Mouse (Mus musculus) midbrain, embryonic 14.5 days (tissue): Measurements from ENCODE around the gene Sgcb. TPM values are rescaled to one million over a fixed set of nuclear protein-coding genes. Genes with fewer than 3 reads are reported as not detected.
A peak's percentile ranks its signal among the peaks of the same experiment; 100 is the strongest.

Experiments
- ATAC-seq: fragments of 200-750 bp; cut with Nextera tagmentation; 2 replicates; pipeline ENCODE4 v1.8.0; 2017; ENCODE audit warnings: moderate number of reproducible peaks, moderate library complexity; ENCODE audit not compliant: low FRiP score, low TSS enrichment
- DNase-seq: peaks from one replicate; pipeline ENCODE4 v3.0.0-alpha.2; 2015
- H3K27ac ChIP-seq: fragments of 300-500 bp; sonication (generic); replicated peaks from 2 replicates; pipeline ENCODE4 v1.5.1; 2014; ENCODE audit warnings: mild to moderate bottlenecking, low read depth, low read length, moderate library complexity
- H3K27me3 ChIP-seq: fragments of 300-500 bp; sonication (generic); 2 replicates; pipeline ENCODE4 v1.6.1; 2014; ENCODE audit warnings: low read length, control low read depth, mixed read lengths; ENCODE audit not compliant: control insufficient read depth, insufficient read depth
- H3K36me3 ChIP-seq: fragments of 300-500 bp; sonication (generic); 2 replicates; pipeline ENCODE4 v1.6.1; 2014; ENCODE audit warnings: low read length, control low read depth; ENCODE audit not compliant: control insufficient read depth, insufficient read depth
- H3K4me1 ChIP-seq: fragments of 300-500 bp; sonication (generic); 2 replicates; pipeline ENCODE4 v1.6.1; 2014; ENCODE audit warnings: mild to moderate bottlenecking, antibody characterized with exemption, low read length, control low read depth; ENCODE audit not compliant: control insufficient read depth, insufficient read depth
- H3K4me2 ChIP-seq: fragments of 300-500 bp; sonication (generic); 2 replicates; pipeline ENCODE4 v1.6.1; 2014; ENCODE audit warnings: mild to moderate bottlenecking, low read length, moderate library complexity
- H3K4me3 ChIP-seq: fragments of 300-500 bp; sonication (generic); replicated peaks from 2 replicates; pipeline ENCODE4 v1.5.1; 2014; ENCODE audit warnings: low read depth, low read length
- H3K9ac ChIP-seq: fragments of 300-500 bp; sonication (generic); replicated peaks from 2 replicates; pipeline ENCODE4 v1.6.1; 2014; ENCODE audit warnings: mild to moderate bottlenecking, low read length, moderate library complexity
- H3K9me3 ChIP-seq: fragments of 300-500 bp; sonication (generic); 2 replicates; pipeline ENCODE4 v1.6.1; 2016; ENCODE audit warnings: low read length, control low read depth, mixed read lengths; ENCODE audit not compliant: control insufficient read depth
- WGBS: fragments of 180-500 bp; shearing (Covaris S2); extraction: QIAGEN DNeasy Blood & Tissue Kit; methylation state at CpG from one replicate; pipeline ENCODE4 v1.1.7; 2014; 5-methylcytosine and 5-hydroxymethylcytosine counted together
- polyA plus RNA-seq: library from polyadenylated mRNA; unstranded; fragments of >200 nt; fragmentation: Nextera tagmentation; extraction: Ambion mirVana; gene quantifications from 2 replicates; pipeline ENCODE4 v1.2.1, GENCODE M21; 2014

The Sgcb gene
- polyA plus RNA-seq, 1 experiment from 2014 or later, result 32.2 TPM

DNA sequence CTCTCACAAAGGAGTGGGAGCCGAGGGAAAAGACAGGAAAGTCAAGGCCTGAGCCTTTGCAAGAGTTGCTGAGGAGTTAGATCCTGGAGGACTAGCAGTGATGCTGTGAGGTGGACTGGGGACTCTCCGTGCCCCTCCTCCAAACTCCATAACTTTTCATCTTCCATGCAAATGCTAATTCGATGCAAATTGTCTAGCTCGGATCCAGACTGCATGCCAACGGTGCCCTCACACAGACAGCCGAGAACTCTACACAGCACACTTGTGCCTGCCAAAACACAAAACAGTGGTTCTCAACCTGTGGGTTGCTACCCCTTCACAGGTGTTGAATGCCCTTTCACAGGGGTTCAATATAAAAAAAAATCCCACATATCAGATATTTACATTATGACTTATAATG, 43.0 kb downstream of the Sgcb start:
- no peak overlapping the region for H3K4me2 ChIP-seq
- no peaks in the 10 kb centered on the region for H3K36me3 ChIP-seq
- 0 out of 2 replicates have a peak, but pooled peaks cover 7% of the 10 kb centered on the region for H3K9me3 ChIP-seq
- H3K27ac ChIP-seq, result no peak overlapping the region
- no peak overlapping the region for H3K4me3 ChIP-seq
- DNase-seq (no peak), ATAC-seq (no peak)
- H3K9ac ChIP-seq, result no peak overlapping the region
- 69% methylated on average over 6 of the region's 6 CpGs for WGBS
- H3K4me1 ChIP-seq, result no peaks in the 10 kb centered on the region
- no peaks in the 10 kb centered on the region for H3K27me3 ChIP-seq

- Histone ChIP-seq H3K9ac (no peak overlapping the region), H3K4me1 (no peaks in the 10 kb centered on the region), H3K4me2 (no peak overlapping the region), H3K27ac (no peak overlapping the region), H3K4me3 (no peak overlapping the region), H3K27me3 (no peaks in the 10 kb centered on the region), H3K9me3 (0 out of 2 replicates have a peak, but pooled peaks cover 7% of the 10 kb centered on the region), H3K36me3 (no peaks in the 10 kb centered on the region)
- DNase-seq (no peak), ATAC-seq (no peak)
- 85% methylated on average over 3 of the region's 3 CpGs for WGBS
These were observed 44.7 kb downstream of the Sgcb start for GRCm38 (mm10) chr5:73602865-73603264.

- no peaks in the 10 kb centered on the region for H3K27me3 ChIP-seq
- DNase-seq (peak; percentile 30), ATAC-seq (no peak)
- no peaks in the 10 kb centered on the region for H3K4me1 ChIP-seq
- no peak overlapping the region for H3K4me3 ChIP-seq
- H3K27ac ChIP-seq, result no peak overlapping the region
- no peak overlapping the region for H3K4me2 ChIP-seq
- WGBS, result 34% methylated on average over 8 of the region's 8 CpGs
- no peaks in the 10 kb centered on the region for H3K9me3 ChIP-seq
- no peak overlapping the region for H3K9ac ChIP-seq
- no peaks in the 10 kb centered on the region for H3K36me3 ChIP-seq
These were observed 46.2 kb downstream of the Sgcb start for GRCm38 (mm10) chr5:73601361-73601763.

DNA sequence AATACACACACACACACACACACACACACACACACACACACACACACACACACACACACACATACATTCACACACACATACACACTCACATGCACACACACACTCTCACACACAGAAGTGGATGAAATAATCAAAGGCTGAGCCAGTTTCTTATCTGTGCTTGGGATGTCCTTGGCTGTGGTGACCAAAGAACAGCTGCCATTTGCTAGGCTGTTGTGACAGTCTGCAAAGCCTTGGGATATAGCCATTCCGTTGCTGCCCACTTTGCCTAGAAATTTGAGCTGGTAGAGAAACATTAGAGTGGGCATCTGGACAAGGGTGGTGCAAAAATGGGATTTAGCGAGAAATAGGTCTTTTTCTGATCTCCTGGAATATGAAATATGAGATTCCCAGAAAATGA, 47.6 kb downstream of the Sgcb start:
- no peaks in the 10 kb centered on the region for H3K4me1 ChIP-seq
- no peaks in the 10 kb centered on the region for H3K9me3 ChIP-seq
- DNase-seq (no peak), ATAC-seq (no peak)
- WGBS, result 85% methylated on average over 2 of the region's 2 CpGs
- no peak overlapping the region for H3K4me2 ChIP-seq
- no peaks in the 10 kb centered on the region for H3K27me3 ChIP-seq
- no peak overlapping the region for H3K9ac ChIP-seq
- no peaks in the 10 kb centered on the region for H3K36me3 ChIP-seq
- H3K27ac ChIP-seq, result no peak overlapping the region
- no peak overlapping the region for H3K4me3 ChIP-seq

DNA sequence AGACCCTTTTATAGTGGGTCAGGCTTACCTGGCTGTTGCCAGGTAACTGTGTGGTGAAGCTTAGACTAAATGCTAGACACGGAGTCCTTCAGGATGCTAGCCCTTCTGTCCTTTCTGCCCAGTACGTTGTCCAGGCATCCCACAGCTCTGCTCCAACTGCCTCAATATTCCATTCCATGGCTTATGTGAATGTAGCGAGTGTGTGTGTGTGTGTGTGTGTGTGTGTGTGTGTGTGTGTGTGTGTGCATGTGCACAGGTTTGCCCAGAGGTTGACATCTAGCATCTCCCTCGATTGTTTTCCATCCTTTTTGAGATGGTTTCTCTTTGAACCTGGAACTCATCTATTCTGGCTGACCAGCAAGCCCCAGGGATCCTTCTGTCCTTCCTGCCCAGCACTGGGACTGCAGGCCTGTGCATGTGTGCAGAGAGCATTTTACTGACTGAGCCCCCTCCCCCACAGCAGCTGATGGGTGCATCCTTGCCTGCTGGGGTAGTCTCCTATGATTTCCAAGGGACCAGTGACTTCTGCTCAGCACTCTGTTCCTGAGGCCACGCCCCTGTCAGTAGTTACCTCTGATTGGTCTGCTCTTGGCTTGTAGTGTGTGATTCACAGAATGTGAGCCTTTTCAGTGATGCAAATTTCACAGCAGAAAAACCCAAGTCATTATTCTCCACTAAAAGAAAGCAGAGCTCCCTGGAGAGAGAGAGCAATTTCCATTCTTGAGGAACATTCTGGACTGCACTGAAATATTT, 48.5 kb downstream of the Sgcb start:
- 61% methylated on average over 5 of the region's 5 CpGs for WGBS
- DNase-seq (peak; percentile 48), ATAC-seq (no peak)
- no peak overlapping the region for H3K4me2 ChIP-seq
- no peak overlapping the region for H3K4me3 ChIP-seq
- no peaks in the 10 kb centered on the region for H3K4me1 ChIP-seq
- H3K27me3 ChIP-seq, result no peaks in the 10 kb centered on the region
- H3K27ac ChIP-seq, result no peak overlapping the region
- H3K9me3 ChIP-seq, result no peaks in the 10 kb centered on the region
- H3K9ac ChIP-seq, result no peak overlapping the region
- H3K36me3 ChIP-seq, result no peaks in the 10 kb centered on the region

GRCm38 (mm10) chr5:73587119-73587518, 60.5 kb downstream of the Sgcb start:
- no peaks in the 10 kb centered on the region for H3K36me3 ChIP-seq
- 73% methylated on average over 3 of the region's 3 CpGs for WGBS
- H3K4me1 ChIP-seq, result peaks cover 6% of the 10 kb centered on the region; the same call in 1 of the 2 replicates
- DNase-seq (peak; percentile 24), ATAC-seq (no peak)
- no peak overlapping the region for H3K9ac ChIP-seq
- H3K27ac ChIP-seq, result no peak overlapping the region
- H3K9me3 ChIP-seq, result no peaks in the 10 kb centered on the region
- no peak overlapping the region for H3K4me3 ChIP-seq
- H3K4me2 ChIP-seq, result no peak overlapping the region
- no peaks in the 10 kb centered on the region for H3K27me3 ChIP-seq

DNA sequence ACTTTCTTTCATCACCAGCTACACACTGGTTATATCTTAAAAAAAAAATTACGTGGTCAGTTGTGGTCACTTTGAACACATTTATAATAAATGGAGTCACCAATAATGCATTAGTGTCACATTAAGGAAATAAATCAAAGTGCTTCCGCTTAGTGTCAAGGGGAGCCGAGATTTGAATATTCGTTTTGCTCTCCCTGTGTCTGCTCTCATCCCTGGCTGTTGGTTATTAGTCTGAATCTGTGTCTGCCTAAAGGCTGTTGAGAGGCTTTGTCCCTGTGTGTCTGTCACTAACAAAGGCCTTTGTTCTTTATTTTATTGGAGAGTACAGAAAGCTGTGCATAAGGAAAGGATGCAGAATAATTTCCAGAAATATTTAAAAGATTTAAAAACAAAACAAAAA, 61.0 kb downstream of the Sgcb start:
- Histone ChIP-seq H3K27me3 (no peaks in the 10 kb centered on the region), H3K4me2 (no peak overlapping the region), H3K4me1 (peaks cover 6% of the 10 kb centered on the region; the same call in 1 of the 2 replicates), H3K4me3 (no peak overlapping the region), H3K36me3 (no peaks in the 10 kb centered on the region), H3K9me3 (no peaks in the 10 kb centered on the region), H3K9ac (no peak overlapping the region), H3K27ac (0 out of 2 replicates have a peak overlapping the region, but pooled peaks have one; percentile 21)
- ATAC-seq (no peak), DNase-seq (peak; percentile 34)
- WGBS, result 52% methylated on average over 4 of the region's 4 CpGs

- peak; percentile 31 for DNase-seq
- 33% methylated on average over 7 of the region's 7 CpGs for WGBS
- Histone ChIP-seq H3K9ac (no peak overlapping the region), H3K4me2 (no peak overlapping the region), H3K27ac (peak overlapping the region; percentile 61), H3K4me1 (peaks cover 6% of the 10 kb centered on the region; the same call in 1 of the 2 replicates), H3K27me3 (no peaks in the 10 kb centered on the region), H3K36me3 (no peaks in the 10 kb centered on the region), H3K9me3 (no peaks in the 10 kb centered on the region), H3K4me3 (no peak overlapping the region)
- no peak for ATAC-seq
These were observed 62.1 kb downstream of the Sgcb start for GRCm38 (mm10) chr5:73585212-73586115.
